Mouse (Mus musculus) spleen, postnatal 10 days (tissue): ENCODE measurements around the gene Cux2.

Source experiments
- DNase-seq, 2 experiments: peaks; one replicate each; pipeline ENCODE4 v3.0.0; 2021 to 2022; ENCODE audit warnings: low spot score in 2 of 2

The Cux2 gene

GRCm38 (mm10) chr5:122017269-122017668 is 32.6 kb downstream of the Cux2 start:
- DNase-seq = no peak

GRCm38 (mm10) chr5:122016744-122017143 is 33.2 kb downstream of the Cux2 start:
- DNase-seq = no peak

DNA sequence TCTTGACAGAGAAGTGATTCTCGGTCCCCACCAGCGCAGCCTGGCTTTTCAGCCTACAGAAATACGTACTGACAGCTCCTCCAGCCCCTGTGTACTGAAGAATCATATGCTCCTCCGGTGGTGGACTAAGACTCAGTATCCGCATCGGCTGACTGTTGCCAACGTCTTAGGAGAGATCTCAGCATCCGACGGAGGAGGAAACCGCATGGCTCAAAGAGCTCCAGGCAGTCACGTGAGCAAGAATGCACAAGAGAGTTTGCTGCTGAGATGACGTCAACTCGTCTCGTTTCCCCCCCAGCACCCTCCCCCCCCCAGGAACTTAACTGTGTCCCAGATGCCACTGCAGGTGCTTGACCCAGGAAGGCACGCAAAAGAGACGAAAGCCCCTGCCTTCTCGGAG is 34.8 kb downstream of the Cux2 start:
- DNase-seq = no peak

GRCm38 (mm10) chr5:122014671-122015070 is 35.2 kb downstream of the Cux2 start:
- DNase-seq = no peak

GRCm38 (mm10) chr5:122011289-122011688 is 38.6 kb downstream of the Cux2 start:
- DNase-seq = no peak

- DNase-seq = no peak
Observed at GRCm38 (mm10) chr5:122007946-122008441, 41.9 kb downstream of the Cux2 start.

GRCm38 (mm10) chr5:122003460-122003859 is 46.4 kb downstream of the Cux2 start:
- DNase-seq = no peak

GRCm38 (mm10) chr5:122002148-122002547 is 47.8 kb downstream of the Cux2 start:
- no peak for DNase-seq

GRCm38 (mm10) chr5:122001311-122001710 is 48.6 kb downstream of the Cux2 start:
- DNase-seq = no peak

DNA sequence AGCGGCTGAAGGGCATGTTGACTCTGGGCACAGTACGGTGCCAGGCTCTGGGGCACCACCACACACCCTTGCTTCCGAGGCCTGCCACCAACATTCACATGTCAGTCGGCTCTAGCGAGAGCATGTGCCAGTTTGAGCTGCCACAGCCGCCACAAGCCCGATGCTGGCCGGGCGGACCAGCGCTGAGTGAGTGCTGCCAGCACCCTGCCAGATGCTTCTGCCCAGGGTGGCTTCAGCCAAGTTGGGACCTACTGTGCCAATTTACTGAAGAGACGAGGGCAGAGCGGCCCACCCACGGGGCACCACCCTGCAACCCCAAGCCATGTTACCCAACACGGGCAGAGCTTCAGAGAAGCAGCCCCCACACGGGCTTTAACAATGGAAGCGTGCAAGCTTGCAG is 49.5 kb downstream of the Cux2 start:
- DNase-seq = no peak

DNA sequence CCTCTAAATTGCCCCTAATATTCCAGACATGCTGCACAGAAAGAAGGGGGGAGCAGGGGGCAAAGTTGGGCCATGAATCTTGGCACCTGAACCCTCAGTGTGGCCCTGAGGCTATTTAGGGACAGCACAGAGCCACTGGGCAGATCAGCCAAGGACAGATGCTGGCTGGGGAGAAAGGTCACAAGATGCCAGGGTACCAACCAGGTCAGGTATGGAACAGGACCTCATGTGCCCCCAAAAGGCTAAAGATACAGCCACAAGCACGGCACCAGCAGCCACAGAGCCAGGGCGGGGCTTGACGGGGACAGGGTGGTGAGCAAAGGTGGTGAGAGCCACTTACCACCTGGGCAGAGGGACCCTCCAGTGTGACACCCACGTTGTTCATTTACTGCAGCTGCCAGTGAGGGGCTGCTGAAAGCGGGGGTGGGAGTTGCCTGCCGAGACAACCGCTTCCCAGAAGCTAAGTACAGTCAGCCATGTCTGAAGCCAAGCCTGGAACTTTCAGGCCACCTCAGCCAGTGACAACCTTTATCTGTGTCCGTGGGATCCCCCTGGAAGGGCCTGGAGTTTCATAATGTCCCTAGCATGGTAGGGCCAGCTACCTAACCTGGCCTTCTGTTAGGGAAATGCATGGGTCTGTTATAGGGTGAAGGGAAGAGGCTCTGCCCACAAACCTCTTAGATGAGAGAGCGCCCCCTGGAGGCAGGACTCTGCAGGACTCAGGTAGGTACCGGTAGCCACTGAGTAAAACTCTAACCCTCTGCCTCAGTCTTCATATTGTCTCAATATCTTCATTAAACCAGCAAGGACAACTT is 50.7 kb downstream of the Cux2 start:
- peak; percentile 49 to 77 for DNase-seq

GRCm38 (mm10) chr5:121998281-121998680 is 51.6 kb downstream of the Cux2 start:
- no peak for DNase-seq

GRCm38 (mm10) chr5:121996701-121997100 is 53.2 kb downstream of the Cux2 start:
- DNase-seq = no peak

GRCm38 (mm10) chr5:121994808-121995207 is 55.1 kb downstream of the Cux2 start:
- DNase-seq = no peak

- DNase-seq = no peak
Observed at GRCm38 (mm10) chr5:121991914-121992313, 58.0 kb downstream of the Cux2 start.

DNA sequence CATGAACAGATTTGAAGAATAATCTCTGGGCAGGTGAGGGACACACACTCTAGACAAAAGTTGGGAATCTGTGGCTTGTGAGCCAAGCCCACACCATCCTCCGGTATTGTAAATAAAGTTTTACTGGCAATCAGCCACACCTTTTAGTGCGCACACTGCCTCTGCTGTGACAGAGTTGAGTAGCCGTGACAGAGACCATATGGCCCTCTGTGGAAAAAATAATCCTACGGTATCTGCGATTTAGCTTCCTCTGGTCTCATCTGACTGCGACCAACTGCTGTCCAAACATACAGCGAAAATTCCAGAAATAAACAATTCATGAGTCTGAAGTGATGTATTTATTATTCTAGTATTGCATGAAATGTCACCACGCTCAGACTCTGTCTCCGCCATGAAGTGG is 64.0 kb downstream of the Cux2 start:
- no peak for DNase-seq

DNA sequence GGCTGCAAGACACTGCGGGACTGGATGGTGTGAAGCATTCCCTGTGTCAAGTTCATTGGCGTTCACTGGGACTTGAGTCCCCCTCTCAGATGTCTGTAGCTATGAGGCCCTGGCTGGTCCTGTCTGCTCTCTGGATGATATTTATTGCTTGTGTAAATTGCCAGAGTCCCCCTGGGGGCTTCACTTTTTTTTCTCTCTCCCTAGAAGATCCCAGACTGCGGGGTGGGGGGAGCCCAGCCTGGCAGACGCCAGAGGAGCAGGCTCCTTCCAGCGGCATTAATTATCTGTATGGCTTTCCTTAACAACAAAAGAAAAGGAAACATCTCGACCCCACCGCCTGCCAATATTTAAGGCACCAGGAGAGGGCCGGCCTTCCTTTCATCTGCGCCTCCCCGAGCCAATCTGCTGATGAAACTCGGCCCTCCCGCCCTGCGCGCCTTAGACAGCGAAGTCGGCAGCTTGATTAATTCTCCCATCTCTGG is 68.2 kb downstream of the Cux2 start:
- no peak for DNase-seq

DNA sequence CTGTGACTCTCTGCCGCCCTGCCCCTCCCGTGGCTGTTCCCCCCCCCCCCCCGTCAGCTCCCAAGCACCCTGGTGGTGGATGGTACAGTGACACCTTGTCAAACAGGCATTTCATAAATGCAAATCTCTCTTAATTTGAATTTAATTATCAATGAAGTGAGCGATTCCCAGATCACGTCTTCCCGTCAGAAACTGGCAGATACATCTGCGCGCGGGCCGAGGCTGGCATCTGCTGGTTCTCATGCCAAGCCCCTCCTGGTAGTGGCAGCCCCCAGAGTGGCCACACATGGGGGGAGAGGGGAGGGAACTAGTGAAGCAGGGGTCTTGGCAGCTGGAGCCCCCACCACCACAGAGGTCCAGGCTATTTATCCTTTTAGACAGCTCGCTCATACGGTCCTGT is 73.6 kb downstream of the Cux2 start:
- no peak for DNase-seq

GRCm38 (mm10) chr5:121973541-121973940 is 76.4 kb downstream of the Cux2 start:
- DNase-seq = no peak

DNA sequence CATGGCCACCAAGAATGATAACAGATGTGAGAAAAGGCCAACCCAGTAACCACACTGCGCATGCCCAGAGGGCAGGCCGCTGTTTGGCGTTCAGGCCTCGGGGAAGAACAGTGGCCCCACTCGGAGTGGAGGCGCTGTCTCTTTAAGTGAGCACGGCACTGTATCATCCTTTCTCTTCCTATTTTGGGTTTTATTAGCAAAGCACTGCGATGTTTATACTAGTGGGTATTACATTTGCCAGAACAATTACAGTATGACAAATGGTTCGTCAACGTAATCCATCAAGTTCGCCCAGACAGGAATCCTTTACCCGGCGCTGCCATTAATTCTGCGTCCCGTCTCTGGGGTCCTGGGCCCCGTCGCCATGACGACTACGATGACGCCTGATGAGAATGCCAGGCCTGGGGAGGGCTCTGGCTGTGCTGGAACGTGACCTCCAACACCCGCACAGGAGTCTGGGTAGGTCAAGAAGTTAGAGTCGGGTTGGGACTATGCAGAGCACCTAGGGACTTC is 77.2 kb downstream of the Cux2 start:
- no peak for DNase-seq

- DNase-seq = no peak
Observed at GRCm38 (mm10) chr5:121968999-121969398, 80.9 kb downstream of the Cux2 start.

GRCm38 (mm10) chr5:121968416-121968815 is 81.5 kb downstream of the Cux2 start:
- DNase-seq = no peak

DNA sequence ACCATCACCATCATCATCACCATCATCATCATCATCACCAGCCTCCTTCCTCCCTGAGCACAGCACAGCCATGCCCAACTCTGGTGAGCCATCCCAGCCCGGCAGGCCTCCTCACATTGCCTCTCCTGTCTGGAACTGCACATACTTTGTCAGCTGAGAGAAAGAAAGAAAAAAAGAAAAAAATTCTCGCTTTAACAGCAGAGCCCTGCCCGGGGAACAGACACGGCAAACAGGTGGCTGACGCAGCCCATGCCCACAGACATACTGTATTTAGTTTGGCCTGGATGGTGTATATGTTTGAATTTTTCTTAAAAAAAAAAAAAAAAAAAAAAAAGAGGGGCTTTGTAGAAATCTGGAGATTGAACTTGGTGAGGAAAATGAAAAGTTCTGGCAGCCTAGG is 82.4 kb downstream of the Cux2 start:
- DNase-seq = no peak
